Mouse (Mus musculus) spleen, adult 2 months (tissue): Measurements from ENCODE around the gene Ddrgk1.

Experiments
- CTCF ChIP-seq: fragments of 200-500 bp; IDR thresholded peaks from 2 replicates; pipeline ENCODE4 v1.5.1; 2011; ENCODE audit warnings: mild to moderate bottlenecking, inconsistent platforms; ENCODE audit not compliant: insufficient read depth, insufficient read length, insufficient replicate concordance; ENCODE audit errors: extremely low read depth
- POLR2A ChIP-seq: fragments of 200-500 bp; IDR thresholded peaks from 2 replicates; pipeline ENCODE4 v1.6.1; 2011; ENCODE audit warnings: low read depth, low read length, inconsistent platforms

GRCm38 (mm10) chr2:130656536-130656935 lies 7.9 kb downstream of the Ddrgk1 start:
- no peak for TF ChIP-seq POLR2A
- TF ChIP-seq CTCF, result no peak
